Mouse (Mus musculus) right cerebral cortex, adult 2 months (tissue): ENCODE data around the gene Ccdc86.

Experiments used
- DNase-seq, 2 experiments: peaks; one replicate each; pipeline ENCODE4 v3.0.0; 2021 to 2022; ENCODE audit warnings: low spot score in 2 of 2

Ccdc86 gene

DNA sequence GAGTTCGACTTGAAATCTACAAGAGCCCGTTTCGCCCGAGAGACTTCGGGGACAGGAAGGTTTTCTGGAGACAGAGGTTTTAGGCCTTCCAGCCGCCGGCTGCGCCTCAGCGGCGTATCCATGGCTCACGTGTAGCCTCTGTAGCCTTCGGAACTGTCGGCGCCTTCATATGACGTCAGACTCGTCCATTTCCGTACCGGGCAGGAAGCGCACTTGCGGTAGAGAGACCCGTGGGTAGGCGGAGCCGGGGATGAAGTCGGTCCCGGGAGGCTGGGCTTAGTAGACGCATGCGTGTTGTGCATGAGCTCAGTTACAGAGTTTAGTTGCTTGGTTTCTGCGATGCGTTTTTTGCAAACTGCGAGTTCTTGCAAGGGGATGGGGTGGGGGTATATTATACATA, at the start of gene Ccdc86:
Ccdc86 (minus strand) TSS at position 155 of the 400 bp plus-strand sequence.
- peak; percentile 97 to 98 for DNase-seq

DNA sequence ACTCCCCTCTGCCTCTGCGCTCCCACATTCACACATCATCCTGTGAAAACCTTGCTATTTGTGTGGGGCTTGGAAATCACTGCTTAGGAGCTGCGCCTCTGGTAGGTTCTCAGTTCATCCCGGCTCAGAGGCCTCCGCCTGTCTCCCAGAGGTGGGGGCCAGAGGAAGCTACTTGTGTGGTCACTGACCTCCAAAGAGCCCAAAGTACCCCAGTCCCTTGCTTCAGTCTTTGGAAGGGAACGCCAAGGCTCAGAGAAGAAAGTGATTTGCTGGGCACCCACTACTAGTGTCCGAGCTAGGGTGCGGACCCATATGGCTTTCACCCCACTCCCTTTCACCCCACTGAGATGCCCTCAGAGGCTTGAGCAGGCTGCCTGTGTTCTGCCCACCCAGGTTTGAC, 44.1 kb upstream of the Ccdc86 start, which contains the start of gene Ms4a15:
Ms4a15 (minus strand) TSS at position 101 of the 400 bp plus-strand sequence.
- no peak for DNase-seq

DNA sequence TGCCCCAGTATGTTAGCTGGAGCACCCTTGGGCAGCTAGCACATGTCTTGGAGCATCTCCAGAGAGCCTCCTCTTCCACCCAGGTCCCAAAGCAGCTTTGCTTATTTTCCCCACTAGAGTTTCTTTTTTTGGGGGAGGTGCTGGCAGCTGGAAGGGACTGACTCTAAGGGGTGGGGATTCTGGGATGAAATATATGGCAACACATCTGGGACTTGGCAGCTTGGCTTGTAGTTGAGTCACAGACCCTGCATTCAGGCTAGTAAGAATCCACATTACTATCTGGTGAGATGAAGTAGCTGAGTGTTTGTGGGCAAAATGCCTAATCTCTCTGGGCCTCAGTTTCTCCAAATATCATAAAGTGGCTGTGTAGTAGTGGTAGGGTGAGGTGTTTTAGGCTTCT, 42.8 kb upstream of the Ccdc86 start:
- no peak for DNase-seq

DNA sequence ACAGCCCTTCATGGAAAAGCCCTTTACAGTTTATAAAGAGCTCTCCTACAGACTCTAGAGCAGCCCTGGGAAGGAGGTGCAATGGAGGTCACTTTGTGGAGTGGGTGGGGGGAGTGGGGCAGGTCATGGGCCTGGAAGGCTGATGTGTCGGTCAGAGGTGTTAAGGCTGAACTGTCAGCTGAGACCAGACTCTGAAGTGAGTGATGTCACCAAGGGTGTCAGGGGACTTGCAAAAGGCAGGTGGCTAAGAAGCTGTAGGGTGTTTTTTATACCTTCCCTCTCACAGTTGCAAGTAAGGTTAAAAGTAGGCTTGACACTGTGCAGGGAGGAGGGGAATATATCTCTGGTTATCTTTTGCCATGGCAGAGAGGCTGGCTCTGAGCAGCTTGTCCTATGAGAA, 41.7 kb upstream of the Ccdc86 start:
- no peak for DNase-seq

DNA sequence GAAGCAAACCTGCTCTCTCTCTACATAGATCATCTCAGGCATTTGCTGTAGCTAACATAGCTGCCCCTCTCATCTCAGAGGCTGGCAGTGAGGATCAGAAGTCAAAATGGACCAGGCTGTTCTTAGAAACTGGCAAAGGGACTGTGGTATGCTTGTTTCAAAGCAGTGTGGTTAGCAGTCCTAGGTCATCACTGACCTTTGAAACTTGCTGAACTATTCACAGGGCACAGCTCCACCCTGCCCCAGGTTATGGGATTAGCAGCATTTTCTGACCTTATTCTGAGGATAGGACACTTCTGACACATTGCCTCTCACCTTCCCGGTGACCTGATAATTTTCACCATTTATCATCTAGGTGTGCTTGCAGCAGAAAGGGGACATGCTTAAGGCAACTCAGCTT, 39.5 kb upstream of the Ccdc86 start:
- DNase-seq = no peak

DNA sequence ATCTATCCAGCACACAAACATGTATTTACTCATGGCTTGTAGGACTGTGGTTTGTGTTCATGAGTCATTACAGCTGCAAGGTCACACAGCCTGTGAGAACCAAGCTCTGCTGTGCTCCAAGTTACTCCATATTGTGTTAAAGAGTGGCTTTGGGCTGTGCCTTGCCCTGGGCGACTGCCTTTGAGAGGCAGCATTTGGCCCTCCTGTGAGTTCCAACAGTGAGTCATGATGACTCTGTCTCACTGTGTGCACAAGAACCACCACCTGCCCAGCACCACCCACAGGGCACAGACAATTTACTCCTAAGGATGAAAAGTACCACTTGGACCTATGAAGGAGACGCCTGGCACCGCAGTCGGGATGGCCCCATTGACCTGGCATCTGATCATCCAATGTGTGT, 36.8 kb upstream of the Ccdc86 start:
- DNase-seq = no peak

DNA sequence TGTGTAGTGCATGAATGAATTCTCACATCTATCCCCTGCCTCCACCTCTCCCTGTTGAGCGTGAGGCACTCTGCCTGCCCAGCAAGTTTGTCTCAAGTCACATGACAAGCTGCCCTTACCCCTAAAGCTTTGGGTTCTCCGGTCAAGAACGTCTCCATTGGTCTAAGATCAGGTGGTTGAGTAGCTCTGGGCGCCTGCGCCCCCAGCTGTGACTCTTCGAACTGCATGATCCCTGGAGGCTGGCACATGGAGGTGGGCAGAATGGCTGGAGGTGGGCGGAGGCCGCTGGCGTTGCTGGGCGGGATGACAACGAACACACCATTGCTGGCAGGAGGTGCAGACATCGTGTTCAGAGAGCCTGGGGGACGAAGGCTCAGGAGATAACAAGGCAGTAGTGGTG, 35.5 kb upstream of the Ccdc86 start:
- no peak for DNase-seq

DNA sequence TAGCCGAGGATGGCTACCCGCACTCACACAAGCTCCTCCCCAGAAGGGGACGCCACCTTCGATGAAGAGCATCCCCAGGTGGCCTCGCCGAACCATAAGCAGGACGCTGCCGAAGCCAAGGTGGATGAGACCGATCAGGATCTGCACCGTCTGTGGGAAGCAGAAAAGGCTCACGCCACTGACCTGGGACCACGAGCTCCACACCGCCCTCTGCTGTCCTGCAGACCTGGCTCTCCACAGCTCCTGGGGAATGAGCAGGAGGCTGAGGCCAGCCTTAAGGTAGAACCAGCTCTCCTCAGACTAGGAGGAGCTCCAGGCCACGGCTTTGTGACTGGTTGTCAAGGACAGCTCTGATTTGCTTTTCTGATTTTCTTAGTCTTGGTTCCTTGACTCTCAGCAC, 34.1 kb upstream of the Ccdc86 start:
- DNase-seq = no peak

DNA sequence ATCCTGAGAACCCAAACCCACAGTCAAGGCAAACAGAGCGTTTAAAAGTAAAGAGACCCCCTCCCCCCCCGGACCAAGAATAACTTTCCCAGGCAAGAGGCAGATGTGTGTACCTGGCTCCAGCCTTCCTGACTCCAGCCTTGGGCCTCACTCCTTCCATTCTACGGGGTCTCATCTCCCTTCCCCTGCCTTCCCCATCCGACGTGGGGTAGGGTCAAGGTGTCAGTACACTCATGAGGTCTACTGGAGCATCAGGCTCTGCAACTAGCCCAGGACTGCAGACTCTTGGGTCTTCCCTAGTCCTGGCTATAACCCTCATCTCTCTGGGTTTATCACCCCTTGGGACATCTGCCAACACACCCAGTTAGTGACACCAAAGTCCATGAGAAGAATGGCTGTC, 31.1 kb upstream of the Ccdc86 start:
- no peak for DNase-seq

DNA sequence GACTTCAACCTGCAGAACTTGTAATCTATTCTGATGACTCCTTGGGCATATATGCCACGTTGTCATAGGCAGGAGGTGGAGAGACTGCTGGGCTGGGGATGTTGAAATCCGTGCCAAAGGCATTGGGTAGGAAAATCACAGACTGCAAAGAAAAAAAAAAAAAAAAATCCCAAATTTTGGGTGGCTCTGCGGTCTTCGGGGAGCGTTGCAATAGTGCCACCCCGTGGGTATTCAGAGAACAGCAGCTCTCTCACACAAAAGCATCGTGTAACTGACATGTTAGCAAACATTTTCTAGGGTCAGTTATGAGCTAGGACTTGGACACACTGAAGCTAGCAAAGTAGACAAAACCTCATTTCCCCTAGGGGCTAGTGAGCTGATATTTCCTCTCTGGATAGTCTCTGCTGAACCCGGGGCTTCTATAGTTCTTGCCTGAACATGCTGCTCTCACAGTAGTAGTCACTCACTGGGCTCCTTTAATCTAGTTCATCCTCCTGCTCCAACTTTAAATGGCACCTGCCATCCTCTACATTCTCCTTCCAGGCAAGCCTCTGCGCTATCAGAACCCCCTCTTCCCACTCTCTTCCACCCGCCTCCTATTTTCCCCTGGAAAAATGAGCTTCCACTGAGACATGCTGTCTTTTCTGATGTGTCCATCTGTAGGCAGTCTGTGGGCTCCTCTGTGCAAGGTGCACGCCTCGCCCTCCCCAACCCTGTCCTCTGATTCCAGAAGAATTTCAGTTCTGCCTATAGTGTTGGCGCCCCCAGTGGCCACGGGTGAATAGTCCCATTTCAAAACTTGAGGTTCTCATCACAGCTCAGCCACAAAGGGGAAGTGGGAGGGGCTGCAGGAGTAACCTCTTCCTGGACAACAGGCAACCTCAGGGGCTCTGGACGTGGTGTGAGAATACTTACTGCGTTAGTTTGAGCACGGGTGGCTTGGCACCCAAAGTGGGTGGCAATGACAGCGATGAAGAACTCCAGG, 30.4 kb upstream of the Ccdc86 start:
- peak; percentile 70 to 78 for DNase-seq

DNA sequence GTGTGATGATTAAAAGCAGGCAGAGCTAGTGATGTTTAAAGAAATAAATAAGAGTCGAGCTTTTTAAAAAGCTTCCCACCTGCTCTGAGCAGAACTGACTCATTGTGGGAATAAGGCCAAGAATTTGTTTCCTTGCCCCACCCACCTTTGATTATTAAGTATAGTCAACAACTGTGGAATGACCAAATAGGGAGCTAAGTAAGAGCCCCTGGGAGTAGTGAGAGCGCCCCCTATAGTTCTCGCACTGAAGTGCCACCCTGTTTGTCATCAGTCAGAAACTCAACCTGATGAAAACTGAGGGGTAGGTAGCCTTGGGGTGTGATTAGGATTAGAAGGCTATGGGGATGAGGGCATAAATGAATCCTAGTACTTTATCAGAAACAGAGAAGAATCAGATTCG, 27.3 kb upstream of the Ccdc86 start:
- peak in 1 of 2 experiments; percentile 18 for DNase-seq

DNA sequence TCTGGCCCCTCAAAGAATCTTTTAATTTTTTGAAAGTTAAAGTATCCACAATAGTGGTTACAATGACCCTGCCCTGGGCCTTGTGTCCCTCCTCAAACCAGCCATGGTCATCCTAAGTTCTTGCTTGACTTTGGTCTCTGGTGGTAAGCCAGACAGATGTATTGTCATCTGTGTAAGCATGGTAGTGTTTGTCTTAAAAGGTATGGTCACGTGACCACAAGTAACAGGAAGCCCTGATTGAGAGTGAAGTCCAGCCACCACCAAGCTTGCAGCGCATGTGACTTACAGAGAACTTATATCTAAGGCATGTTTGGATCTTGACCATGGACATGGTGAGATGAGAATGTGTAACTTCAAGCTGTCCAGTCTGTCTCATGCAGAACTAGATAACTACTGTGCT, 26.1 kb upstream of the Ccdc86 start:
- no peak for DNase-seq

DNA sequence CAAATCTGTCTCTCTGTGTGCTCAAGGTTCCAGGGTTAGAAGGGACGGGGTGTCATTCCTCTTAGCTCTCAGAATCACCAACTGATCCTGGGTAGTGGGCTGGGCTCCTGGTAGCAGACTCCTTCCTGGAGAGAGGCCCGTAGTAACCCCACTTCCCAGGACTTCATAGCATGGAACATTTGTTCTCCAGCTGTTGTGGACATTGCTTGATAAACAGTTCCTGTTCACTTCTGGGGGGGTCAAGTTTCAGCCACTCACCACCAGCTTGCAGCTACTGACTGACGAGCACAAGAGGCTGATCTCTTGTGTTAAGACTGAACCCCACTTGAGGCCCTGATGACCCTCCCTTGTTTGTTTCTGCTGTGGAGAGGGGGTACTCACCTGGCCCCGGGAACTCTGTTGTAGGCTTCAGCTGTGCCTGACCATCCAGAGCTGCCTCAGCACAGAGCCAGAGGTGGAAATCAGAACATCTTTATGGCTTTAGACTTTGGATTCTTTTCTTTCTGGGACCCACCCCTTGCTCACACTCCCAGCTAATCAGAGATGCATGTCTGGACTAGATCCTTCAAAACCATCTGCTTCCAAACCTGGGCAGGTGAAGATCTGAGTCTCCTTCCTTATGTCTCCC, 25.3 kb upstream of the Ccdc86 start, which contains the start of gene Ms4a10:
Ms4a10 (minus strand) TSS at position 433 of the 628 bp plus-strand sequence.
- no peak for DNase-seq

DNA sequence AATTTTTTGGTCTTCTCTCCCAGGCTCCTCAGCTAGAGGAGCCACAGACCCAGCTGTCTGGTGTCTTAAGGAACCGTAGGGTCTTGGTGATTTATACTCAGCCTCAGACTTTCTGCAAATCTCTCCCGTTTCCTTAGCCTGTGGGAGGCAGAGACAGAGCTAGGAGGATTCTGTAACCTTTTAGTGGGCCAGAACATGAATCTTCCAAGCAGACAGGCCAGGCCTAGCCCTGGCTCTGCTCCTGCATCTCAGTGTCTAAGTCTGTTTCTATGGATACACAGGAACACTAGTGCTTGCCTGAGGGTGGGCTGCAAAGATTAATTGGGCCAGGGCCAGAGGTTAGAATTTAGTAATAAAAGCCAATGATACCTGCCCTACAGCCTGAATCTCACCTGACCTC, 24.1 kb upstream of the Ccdc86 start:
- no peak for DNase-seq

DNA sequence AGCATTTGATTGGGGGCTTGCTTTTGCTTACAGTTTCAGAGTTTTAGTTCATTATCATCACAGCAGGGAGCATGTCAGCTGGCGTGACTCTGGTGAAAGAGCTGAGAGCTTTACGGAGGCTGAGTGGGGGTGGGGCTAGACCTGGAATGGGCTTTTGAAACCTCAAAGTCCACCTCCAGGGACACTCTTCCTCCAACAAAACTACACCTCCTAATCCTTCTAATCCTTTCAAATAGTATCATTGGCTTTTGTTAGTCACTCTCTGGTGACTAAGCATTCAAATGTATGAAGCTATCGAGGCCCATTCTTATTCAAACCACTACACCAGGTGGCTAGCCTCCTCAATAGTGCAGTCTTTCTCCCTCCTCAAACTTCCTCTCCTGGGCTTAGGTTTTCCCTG, 23.6 kb upstream of the Ccdc86 start:
- DNase-seq = no peak

DNA sequence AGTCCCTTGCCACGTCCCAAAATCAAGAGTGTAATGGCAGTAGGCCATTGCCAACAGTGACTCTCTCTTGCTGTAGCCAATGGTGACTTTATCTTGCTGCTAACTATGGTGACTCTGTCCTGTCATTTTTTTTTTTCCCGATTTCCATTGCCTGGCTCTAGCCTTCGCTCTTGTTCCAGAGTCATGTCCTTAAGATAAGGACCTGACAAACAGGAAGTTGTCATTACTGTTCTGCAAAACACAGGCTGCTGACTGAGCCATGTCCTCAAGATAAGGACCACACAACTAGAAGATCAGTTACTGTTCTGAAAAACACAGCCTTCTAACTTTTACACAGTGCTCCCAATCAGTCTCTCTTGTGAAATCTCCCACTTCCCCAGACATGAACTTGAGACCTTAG, 21.4 kb upstream of the Ccdc86 start:
- DNase-seq = no peak

DNA sequence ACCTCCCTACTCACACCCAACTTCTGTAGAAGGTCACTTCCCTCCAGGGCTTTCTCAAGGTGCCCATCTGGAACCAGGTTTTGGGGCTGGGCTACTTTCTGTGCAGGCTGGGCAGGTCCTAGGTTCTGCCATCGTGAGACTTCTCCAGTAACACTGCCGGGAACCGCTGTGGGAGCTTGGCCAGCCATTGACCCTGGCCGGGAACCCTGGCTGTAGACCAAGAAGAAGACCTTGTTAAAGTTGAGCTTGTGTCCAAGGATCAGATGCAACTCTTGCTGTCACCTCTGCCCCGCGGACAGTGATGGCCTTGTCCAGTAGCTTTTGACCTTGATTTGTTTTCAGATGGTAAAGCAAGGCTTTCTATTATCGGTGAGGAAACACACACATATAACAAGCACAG, 19.5 kb upstream of the Ccdc86 start:
- no peak for DNase-seq

DNA sequence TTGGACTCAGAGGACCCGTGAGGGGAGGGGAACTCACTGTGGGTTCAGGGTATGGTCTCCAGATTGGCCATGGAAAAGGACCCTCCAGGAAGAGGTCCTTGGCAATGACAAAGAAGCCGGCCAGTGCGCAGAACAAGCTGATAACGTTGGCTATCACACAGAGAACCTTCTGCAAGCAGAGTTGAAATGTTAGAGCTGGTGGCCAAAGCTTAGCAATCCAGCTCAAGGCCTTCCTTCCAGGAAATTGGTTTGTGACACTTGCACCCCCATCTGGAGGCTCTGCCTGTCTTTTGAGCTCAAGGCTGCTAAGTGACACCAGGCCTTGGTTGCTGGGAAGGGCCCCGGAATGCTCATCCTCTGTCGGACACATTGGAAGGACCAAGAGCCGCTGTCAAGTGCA, 16.7 kb upstream of the Ccdc86 start:
- DNase-seq = no peak

DNA sequence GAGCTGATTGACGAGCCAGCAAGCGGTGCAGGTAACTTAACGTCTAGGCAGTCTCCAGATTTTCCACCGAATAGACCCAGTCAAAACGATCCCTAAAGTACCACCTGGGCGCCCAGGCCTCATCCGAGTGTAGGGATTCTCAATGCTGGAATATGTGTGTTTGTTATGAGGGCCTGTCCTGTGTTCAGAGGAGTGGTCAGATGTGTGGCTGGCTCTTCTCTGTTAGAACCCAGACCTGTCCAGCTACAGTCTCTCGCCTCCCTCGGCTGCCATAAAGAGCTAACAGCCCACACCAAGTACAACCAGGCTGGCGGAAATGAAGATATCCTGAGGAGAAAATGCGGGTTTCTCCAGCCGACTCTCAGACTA, 10.9 kb upstream of the Ccdc86 start:
- no peak for DNase-seq

DNA sequence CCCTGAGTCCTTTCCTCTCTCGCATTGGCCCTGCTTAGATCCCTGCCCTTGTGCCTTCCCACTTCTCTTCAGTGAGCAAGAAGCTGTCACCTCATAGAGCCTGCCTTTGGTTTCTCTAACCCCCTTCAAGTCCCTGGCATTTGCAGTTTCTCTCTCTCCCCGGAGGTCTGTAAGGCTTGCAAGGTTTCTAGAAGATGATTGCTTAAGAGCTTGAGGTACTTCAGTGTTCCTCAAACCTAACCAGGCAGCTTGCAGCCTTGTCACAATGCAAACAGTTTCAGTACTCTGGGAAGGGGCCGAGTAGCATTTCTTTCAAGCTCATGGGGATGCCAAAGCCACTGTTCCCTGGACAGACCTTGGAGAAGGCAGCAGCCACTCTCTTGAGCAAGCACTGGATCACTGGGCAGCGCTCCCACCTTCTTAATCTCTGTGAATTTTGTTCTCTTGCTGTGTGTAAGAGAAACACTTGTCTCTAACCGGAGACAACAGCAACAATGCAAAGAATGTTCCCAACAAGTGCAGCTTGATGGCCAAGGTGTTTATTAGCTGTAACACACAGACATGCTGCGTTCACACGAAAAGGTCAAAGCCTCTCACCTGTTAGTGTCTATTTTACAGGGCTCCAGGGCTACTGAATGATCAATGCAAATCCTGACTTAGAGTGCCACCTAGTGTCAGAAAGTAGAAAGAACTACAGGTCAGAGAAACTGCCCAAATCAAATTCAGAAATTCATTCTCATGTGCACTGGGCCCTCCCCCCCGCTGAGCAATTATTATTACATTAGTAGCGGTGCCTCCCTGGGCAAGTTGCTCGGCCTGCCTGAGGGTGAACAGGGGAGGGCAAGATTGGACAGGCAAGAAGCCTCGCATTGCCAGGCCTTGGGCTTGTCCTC, 10.3 kb upstream of the Ccdc86 start:
- DNase-seq = peak; percentile 42 to 67

DNA sequence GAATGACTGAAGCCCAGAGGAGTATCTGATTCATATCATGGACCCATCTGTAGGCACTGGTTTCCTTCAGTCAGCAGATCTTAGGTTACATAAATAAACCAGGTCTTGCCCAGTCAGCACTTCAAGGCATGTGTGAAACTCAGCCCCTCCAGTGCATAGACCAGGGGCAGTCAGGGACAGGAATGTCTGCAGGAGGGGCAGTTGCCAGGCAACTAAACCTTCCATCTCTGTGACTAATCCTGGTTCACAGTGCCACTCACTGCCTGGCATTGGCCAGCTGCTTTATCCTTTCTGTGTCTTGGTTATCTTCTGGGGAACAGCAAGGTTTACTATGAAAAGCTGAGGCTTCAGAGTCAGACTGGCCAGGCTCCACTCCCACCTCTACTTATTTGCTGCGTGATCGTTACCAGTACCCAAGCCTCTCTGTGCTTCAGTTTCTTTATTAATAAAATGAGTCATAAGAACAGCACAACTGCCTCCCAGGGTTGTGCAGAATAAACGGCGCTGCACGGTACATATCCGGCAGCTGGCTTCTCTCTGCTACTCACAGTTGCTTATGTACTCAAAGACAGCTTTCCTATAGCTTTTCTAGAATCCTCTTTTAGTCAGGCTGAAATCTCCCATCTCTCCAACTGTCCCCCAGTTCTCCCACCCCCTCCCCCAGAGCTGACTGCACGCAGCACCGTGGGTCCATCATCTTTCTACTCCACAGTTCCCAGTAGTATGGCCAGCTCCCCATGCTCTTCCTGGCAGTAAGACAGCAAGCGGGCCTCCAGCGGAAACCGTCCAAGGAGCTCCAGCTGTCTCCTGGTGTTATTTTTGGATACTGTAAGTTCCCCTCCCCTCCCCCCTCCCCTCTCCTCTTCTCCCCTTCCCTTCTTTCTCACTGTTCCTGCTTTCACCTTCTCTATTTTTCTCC, 3.2 kb upstream of the Ccdc86 start:
- peak; percentile 52 to 54 for DNase-seq
